Mouse (Mus musculus): ENCODE measurements at regions not wholly inside any gene's neighbourhood (a gene's known extent, or its start where the extent isn't known, plus 50 kb on each side); places are given as distances from the start of the nearest gene placed in this dataset.

DNA sequence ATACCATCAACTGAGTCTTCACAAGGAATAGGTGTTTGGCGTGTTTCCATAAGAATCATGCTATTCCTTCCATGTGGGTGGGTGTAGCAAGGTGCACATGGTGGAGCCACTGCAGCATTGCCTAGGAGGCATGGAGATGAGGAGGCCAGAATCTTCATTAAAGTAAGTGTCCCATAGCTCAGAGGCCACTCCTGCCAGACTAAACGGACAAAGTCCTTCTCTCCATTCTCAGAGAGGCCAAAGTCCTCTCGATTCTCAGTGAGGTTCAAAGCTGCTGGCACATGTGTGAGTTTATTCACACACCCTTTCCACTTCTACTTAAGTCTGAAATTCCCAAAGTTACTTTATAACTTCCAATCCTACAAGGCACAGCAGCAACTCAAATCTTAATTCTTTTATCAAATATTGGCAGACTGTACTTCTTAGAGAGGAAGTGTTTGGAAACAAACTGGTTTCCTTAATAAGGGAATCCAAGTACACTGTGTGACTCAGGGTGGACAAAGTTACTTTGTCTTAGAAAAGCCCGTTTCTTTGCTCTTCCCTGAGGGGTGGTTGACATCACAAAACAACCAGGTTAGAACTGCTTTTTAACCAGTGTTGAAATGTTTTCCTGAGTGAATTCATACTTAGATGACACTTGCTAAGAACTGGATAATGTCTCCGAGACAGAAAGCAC lies 69.2 kb upstream of the Thbs1 start:
- no peak for ATAC-seq (ENCODE audit: low FRiP score, low TSS enrichment)
- peak; percentile 26 for DNase-seq (ENCODE audit: low spot score)
- H3K27me3 ChIP-seq (ENCODE audit: control insufficient read depth, insufficient read depth, low read length) = no peaks in the 10 kb centered on the region
- H3K9me3 ChIP-seq (ENCODE audit: control insufficient read depth, low read length) = no peaks in the 10 kb centered on the region
- H3K4me3 ChIP-seq (ENCODE audit: low read depth, low read length) = no peak overlapping the region
- H3K36me3 ChIP-seq (ENCODE audit: control insufficient read depth, insufficient read depth, low read length) = no peaks in the 10 kb centered on the region
- H3K4me1 ChIP-seq (replicated peaks; ENCODE audit: control insufficient read depth, insufficient read depth) = peaks cover 5% of the 10 kb centered on the region
- no peak overlapping the region for H3K9ac ChIP-seq (ENCODE audit: low read length)
- no peak overlapping the region for H3K27ac ChIP-seq (replicated peaks)
- TF ChIP-seq EP300 (optimal IDR thresholded peaks at IDR 0.05) (no peak), CTCF (IDR thresholded peaks at IDR 0.05; ENCODE audit: low read depth) (no peak)
- WGBS = 48% methylated on average over 5 of the region's 5 CpGs
- no peak overlapping the region for H3K4me2 ChIP-seq (replicated peaks; ENCODE audit: low read depth)

DNA sequence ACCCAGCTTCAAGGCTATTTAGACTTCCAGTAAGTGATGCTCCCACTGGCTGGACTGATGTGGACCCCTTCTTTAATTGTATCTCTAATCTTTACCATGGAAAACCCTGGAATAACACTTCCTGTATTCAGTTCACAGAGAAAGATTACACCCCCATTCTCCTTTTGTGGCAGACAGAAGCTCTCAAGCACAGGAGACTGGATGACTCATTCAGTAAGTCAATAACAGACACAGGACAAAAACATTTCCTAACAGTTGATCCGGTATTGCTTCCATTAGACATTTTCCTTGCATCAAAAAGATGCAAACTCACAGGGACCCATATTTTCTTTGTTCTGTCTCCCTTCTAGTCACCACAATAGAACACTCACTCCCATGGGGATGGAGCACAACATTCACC lies 67.0 kb upstream of the Thbs1 start:
- 41% methylated on average over 1 of the region's 1 CpGs for WGBS
- Histone ChIP-seq H3K36me3 (ENCODE audit: control insufficient read depth, insufficient read depth, low read length) (no peaks in the 10 kb centered on the region), H3K9me3 (ENCODE audit: control insufficient read depth, low read length) (no peaks in the 10 kb centered on the region), H3K4me2 (replicated peaks; ENCODE audit: low read depth) (no peak overlapping the region), H3K27ac (replicated peaks) (no peak overlapping the region), H3K9ac (ENCODE audit: low read length) (no peak overlapping the region), H3K4me3 (ENCODE audit: low read depth, low read length) (no peak overlapping the region), H3K27me3 (ENCODE audit: control insufficient read depth, insufficient read depth, low read length) (no peaks in the 10 kb centered on the region), H3K4me1 (replicated peaks; ENCODE audit: control insufficient read depth, insufficient read depth) (peaks cover 5% of the 10 kb centered on the region)
- DNase-seq (ENCODE audit: low spot score) (no peak), ATAC-seq (ENCODE audit: low FRiP score, low TSS enrichment) (no peak)
- TF ChIP-seq CTCF (IDR thresholded peaks at IDR 0.05; ENCODE audit: low read depth) (no peak), EP300 (optimal IDR thresholded peaks at IDR 0.05) (no peak)

DNA sequence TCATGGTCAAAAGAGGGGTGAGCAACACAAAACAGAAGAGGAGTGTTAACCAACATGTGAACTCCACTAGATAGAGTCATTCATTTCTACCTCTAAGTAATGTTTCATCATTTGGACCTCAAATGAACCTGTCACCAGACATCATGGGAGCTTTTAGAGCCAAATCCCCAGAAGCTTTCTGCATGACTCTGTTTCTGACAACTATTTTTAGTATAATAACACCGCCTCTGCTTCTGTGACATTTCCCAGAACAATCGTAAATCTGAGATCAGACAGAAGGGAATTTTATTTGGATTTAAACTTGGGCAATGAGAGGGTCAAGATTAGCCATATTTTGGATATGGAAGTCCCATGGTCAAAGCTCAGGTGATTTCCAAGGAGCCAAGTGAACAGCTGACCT lies 61.4 kb upstream of the Thbs1 start:
- H3K4me1 ChIP-seq (replicated peaks; ENCODE audit: control insufficient read depth, insufficient read depth) = no peaks in the 10 kb centered on the region; the same call in 1 of the 2 replicates
- H3K4me3 ChIP-seq (ENCODE audit: low read depth, low read length) = no peak overlapping the region
- H3K9me3 ChIP-seq (ENCODE audit: control insufficient read depth, low read length) = no peaks in the 10 kb centered on the region
- H3K27ac ChIP-seq (replicated peaks) = 0 out of 2 replicates have a peak overlapping the region, but pooled peaks have one; percentile 8
- DNase-seq (ENCODE audit: low spot score) (no peak), ATAC-seq (ENCODE audit: low FRiP score, low TSS enrichment) (no peak)
- WGBS = 62% methylated on average over 2 of the region's 2 CpGs
- H3K36me3 ChIP-seq (ENCODE audit: control insufficient read depth, insufficient read depth, low read length) = no peaks in the 10 kb centered on the region
- H3K27me3 ChIP-seq (ENCODE audit: control insufficient read depth, insufficient read depth, low read length) = no peaks in the 10 kb centered on the region
- H3K9ac ChIP-seq (ENCODE audit: low read length) = no peak overlapping the region
- no peak overlapping the region for H3K4me2 ChIP-seq (replicated peaks; ENCODE audit: low read depth)
- TF ChIP-seq CTCF (IDR thresholded peaks at IDR 0.05; ENCODE audit: low read depth) (no peak), EP300 (optimal IDR thresholded peaks at IDR 0.05) (no peak)

DNA sequence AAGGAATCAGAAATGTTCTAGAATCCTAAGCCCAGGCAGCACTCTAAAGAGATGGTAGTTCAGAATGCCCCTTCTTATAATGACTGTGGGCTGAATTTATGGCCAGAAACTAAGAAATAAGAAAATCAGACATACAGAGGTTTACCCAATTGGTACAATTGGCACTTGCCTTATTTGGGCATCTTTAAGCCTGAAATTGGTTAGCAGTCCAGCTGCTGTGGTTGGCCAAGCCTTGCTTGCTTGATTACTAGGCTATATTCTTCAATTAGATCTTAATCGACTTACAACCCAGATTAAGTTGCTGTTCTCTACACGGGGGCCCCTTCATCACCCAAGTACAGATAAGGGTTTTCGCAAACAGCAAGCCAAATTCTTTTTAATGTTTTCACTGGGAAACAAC lies 60.1 kb upstream of the Thbs1 start:
- Histone ChIP-seq H3K27me3 (ENCODE audit: control insufficient read depth, insufficient read depth, low read length) (no peaks in the 10 kb centered on the region), H3K9me3 (ENCODE audit: control insufficient read depth, low read length) (no peaks in the 10 kb centered on the region), H3K36me3 (ENCODE audit: control insufficient read depth, insufficient read depth, low read length) (no peaks in the 10 kb centered on the region), H3K4me3 (ENCODE audit: low read depth, low read length) (no peak overlapping the region), H3K27ac (replicated peaks) (no peak overlapping the region), H3K4me1 (replicated peaks; ENCODE audit: control insufficient read depth, insufficient read depth) (no peaks in the 10 kb centered on the region; the same call in 1 of the 2 replicates), H3K4me2 (replicated peaks; ENCODE audit: low read depth) (no peak overlapping the region), H3K9ac (ENCODE audit: low read length) (no peak overlapping the region)
- DNase-seq (ENCODE audit: low spot score) (no peak), ATAC-seq (ENCODE audit: low FRiP score, low TSS enrichment) (no peak)
- WGBS = 91% methylated on average over 3 of the region's 3 CpGs
- TF ChIP-seq EP300 (optimal IDR thresholded peaks at IDR 0.05) (no peak), CTCF (IDR thresholded peaks at IDR 0.05; ENCODE audit: low read depth) (no peak)

DNA sequence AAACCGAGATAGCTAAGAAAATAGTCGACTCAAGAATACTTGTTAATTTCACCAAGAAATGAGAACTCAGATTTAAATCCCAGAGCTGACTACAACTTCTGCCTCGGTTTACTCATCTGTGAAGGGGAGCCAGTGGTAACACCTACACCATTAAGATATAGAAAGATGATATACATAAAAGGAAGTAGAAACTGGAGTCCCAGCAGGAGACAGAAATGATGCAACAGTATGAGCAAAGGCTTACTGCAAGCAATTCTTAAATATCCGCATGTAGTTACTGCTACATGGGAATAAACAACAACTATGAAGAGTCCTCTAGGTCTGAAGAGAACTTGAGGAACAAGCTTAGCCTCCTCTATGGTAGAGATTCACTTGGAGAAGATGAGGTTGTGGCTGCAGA lies 58.2 kb upstream of the Thbs1 start:
- ATAC-seq (ENCODE audit: low FRiP score, low TSS enrichment) (no peak), DNase-seq (ENCODE audit: low spot score) (no peak)
- H3K9ac ChIP-seq (ENCODE audit: low read length) = no peak overlapping the region
- no peak for TF ChIP-seq CTCF (IDR thresholded peaks at IDR 0.05; ENCODE audit: low read depth)
- TF ChIP-seq EP300 (optimal IDR thresholded peaks at IDR 0.05) = no peak
- no peaks in the 10 kb centered on the region for H3K4me1 ChIP-seq (replicated peaks; ENCODE audit: control insufficient read depth, insufficient read depth)
- H3K27ac ChIP-seq (replicated peaks) = no peak overlapping the region
- H3K4me2 ChIP-seq (replicated peaks; ENCODE audit: low read depth) = no peak overlapping the region
- no peaks in the 10 kb centered on the region for H3K27me3 ChIP-seq (ENCODE audit: control insufficient read depth, insufficient read depth, low read length)
- WGBS = 90% methylated on average over 4 of the region's 4 CpGs
- H3K36me3 ChIP-seq (ENCODE audit: control insufficient read depth, insufficient read depth, low read length) = no peaks in the 10 kb centered on the region
- H3K9me3 ChIP-seq (ENCODE audit: control insufficient read depth, low read length) = no peaks in the 10 kb centered on the region
- H3K4me3 ChIP-seq (ENCODE audit: low read depth, low read length) = no peak overlapping the region

DNA sequence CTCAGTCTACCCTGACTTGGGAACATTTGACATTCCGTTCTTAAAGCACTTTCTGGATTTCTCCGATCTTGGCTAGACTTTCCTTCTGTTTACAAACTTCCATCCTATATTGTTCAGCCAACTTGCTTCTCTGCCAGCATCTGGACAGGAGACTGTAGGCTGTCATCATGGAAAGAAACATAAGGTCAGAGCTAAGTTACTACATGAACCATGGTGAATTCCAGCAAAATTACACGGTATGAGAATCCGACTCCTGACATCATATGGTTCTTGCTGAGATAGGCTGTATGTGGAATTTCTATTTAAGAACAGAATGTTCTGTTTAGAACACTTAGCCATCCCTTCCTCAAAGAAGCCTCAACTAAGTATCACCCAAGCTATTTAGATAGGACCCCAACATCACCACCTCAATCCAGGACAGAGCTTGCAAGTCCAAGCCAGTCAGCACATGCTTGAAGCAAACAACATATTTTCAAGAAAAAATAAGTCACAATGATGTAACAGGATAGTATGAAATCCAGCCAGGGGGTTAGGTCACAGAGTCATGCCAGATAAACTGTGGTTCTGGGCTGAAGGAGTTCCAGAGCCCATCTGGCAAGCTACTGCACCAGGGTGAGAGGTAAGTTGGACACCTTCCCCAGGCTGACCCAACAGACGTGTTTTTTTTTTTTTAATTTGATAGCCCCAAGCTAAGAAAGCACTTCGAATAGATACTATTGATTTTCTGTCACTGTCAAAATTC lies 52.9 kb upstream of the Thbs1 start:
- DNase-seq (ENCODE audit: low spot score) = no peak
- 58% methylated on average over 6 of the region's 6 CpGs for WGBS
- Histone ChIP-seq H3K4me2 (replicated peaks; ENCODE audit: low read depth) (no peak overlapping the region), H3K36me3 (ENCODE audit: control insufficient read depth, insufficient read depth, low read length) (no peaks in the 10 kb centered on the region), H3K4me3 (ENCODE audit: low read depth, low read length) (no peak overlapping the region), H3K27ac (replicated peaks) (peak overlapping the region; percentile 61; the same call in 1 of the 2 replicates), H3K9me3 (ENCODE audit: control insufficient read depth, low read length) (no peaks in the 10 kb centered on the region), H3K4me1 (replicated peaks; ENCODE audit: control insufficient read depth, insufficient read depth) (no peaks in the 10 kb centered on the region), H3K9ac (ENCODE audit: low read length) (no peak overlapping the region), H3K27me3 (ENCODE audit: control insufficient read depth, insufficient read depth, low read length) (no peaks in the 10 kb centered on the region)
- peak; percentile 64; the same call in 1 of the 2 replicates for ATAC-seq (ENCODE audit: low FRiP score, low TSS enrichment)
- TF ChIP-seq CTCF (IDR thresholded peaks at IDR 0.05; ENCODE audit: low read depth) (no peak), EP300 (optimal IDR thresholded peaks at IDR 0.05) (no peak)

Measured in stomach, postnatal 0 days (tissue).